Mouse (Mus musculus): Measurements from ENCODE around the gene Olfr731. TPM values are rescaled to one million over a fixed set of nuclear protein-coding genes. Genes with fewer than 3 reads are reported as not detected.

Olfr731 gene
- polyA plus RNA-seq (2014; fragmentation: Nextera tagmentation; extraction: Ambion mirVana), result not detected in 2 replicates

DNA sequence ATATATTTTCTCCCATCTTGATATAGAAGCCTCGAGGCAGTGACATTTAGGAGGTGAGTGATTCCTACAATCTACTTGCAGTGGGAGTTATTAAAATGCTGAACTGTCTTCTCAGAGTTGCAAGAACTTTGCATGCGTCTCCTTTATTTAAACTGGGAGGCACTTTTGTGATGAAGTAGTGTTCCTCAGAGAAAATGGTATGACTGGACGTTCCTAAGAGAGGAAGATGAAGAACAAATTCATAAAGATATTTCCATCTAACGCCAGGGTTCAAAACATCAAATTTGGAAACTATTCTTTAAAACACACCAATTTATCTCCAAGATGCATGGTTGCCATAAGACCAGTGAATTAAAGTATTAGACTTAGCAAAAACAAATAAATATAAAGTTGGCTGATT, at the start of gene Olfr731:
Gene Olfr731 (minus strand): TSS at position 101 of the 400 bp plus-strand sequence.
- Histone ChIP-seq H3K4me1 (ENCODE audit: control insufficient read depth, insufficient read depth, low read length) (no peaks in the 10 kb centered on the region), H3K4me3 (ENCODE audit: low read depth, low read length) (no peak within 1 kb of the TSS), H3K36me3 (ENCODE audit: control insufficient read depth, insufficient read depth, low read length) (no peaks in the 10 kb centered on the region), H3K27ac (ENCODE audit: low read depth, low read length) (no peak within 1 kb of the TSS), H3K9ac (ENCODE audit: low read length) (no peak within 1 kb of the TSS), H3K9me3 (replicated peaks; ENCODE audit: control insufficient read depth, low read length) (no peaks in the 10 kb centered on the region), H3K27me3 (replicated peaks; ENCODE audit: control insufficient read depth, insufficient read depth, low read length) (no peaks in the 10 kb centered on the region), H3K4me2 (ENCODE audit: low read length) (no peak within 1 kb of the TSS)
- ATAC-seq, result no peak
- WGBS, result 78% methylated on average over 4 of the region's 4 CpGs
- DNase-seq (ENCODE audit: low spot score), result no peak

DNA sequence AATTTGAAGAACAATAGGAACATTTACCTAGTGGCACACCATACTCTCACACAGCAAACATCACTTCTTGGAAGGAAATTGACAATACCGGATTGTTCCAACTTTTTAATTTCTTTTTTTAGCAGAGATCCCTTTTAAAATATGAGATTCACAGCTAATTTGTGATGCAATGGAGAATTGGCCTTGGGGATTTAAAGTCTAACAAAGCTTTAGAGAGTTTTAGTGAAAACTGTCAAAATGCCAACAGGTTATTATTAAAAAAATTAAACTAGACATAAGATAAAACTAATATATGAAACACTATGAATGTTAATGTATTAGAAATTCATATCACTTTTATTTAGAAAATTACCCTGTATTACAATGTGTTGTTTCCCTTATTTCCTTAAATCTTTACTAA, 42.4 kb upstream of the Olfr731 start, which contains the start of gene Olfr732:
Gene Olfr732 (minus strand): TSS at position 101 of the 400 bp plus-strand sequence.
- H3K4me2 ChIP-seq (ENCODE audit: low read length), result no peak within 1 kb of the TSS
- H3K4me1 ChIP-seq (ENCODE audit: control insufficient read depth, insufficient read depth, low read length), result no peaks in the 10 kb centered on the region
- no peak within 1 kb of the TSS for H3K4me3 ChIP-seq (ENCODE audit: low read depth, low read length)
- H3K27me3 ChIP-seq (replicated peaks; ENCODE audit: control insufficient read depth, insufficient read depth, low read length), result no peaks in the 10 kb centered on the region
- H3K9me3 ChIP-seq (replicated peaks; ENCODE audit: control insufficient read depth, low read length), result no peaks in the 10 kb centered on the region
- H3K27ac ChIP-seq (ENCODE audit: low read depth, low read length), result no peak within 1 kb of the TSS
- WGBS, result 96% methylated on average over 1 of the region's 1 CpGs
- no peaks in the 10 kb centered on the region for H3K36me3 ChIP-seq (ENCODE audit: control insufficient read depth, insufficient read depth, low read length)
- H3K9ac ChIP-seq (ENCODE audit: low read length), result no peak within 1 kb of the TSS
- ATAC-seq (no peak), DNase-seq (ENCODE audit: low spot score) (no peak)

- no peak for ATAC-seq
- H3K9me3 ChIP-seq (replicated peaks; ENCODE audit: control insufficient read depth, low read length), result no peaks in the 10 kb centered on the region
- H3K27ac ChIP-seq (ENCODE audit: low read depth, low read length), result no peak within 1 kb of the TSS
- no peaks in the 10 kb centered on the region for H3K36me3 ChIP-seq (ENCODE audit: control insufficient read depth, insufficient read depth, low read length)
- H3K4me2 ChIP-seq (ENCODE audit: low read length), result no peak within 1 kb of the TSS
- no peak for DNase-seq (ENCODE audit: low spot score)
- H3K27me3 ChIP-seq (replicated peaks; ENCODE audit: control insufficient read depth, insufficient read depth, low read length), result no peaks in the 10 kb centered on the region
- no peak within 1 kb of the TSS for H3K4me3 ChIP-seq (ENCODE audit: low read depth, low read length)
- no peaks in the 10 kb centered on the region for H3K4me1 ChIP-seq (ENCODE audit: control insufficient read depth, insufficient read depth, low read length)
- 44% methylated on average over 1 of the region's 1 CpGs for WGBS
- no peak within 1 kb of the TSS for H3K9ac ChIP-seq (ENCODE audit: low read length)
These were observed 53.6 kb downstream of the Olfr731 start, which contains the start of gene Olfr730 for GRCm38 (mm10) chr14:50188098-50188497. Gene Olfr730 (minus strand): TSS chr14:50188198.

Other genes with a start within 250 kb of the Olfr731 start
- gene Olfr725, start 201.5 kb downstream of the Olfr731 start, polyA plus RNA-seq (2014; fragmentation: Nextera tagmentation; extraction: Ambion mirVana), result not detected in 2 replicates
- gene Olfr726, start 150.9 kb downstream of the Olfr731 start, polyA plus RNA-seq (2014; fragmentation: Nextera tagmentation; extraction: Ambion mirVana), result not detected in 2 replicates
- gene Olfr727, start 118.7 kb downstream of the Olfr731 start, polyA plus RNA-seq (2014; fragmentation: Nextera tagmentation; extraction: Ambion mirVana), result not detected in 2 replicates
- not detected in 2 replicates for gene Olfr728, start 99.2 kb downstream of the Olfr731 start, polyA plus RNA-seq (2014; fragmentation: Nextera tagmentation; extraction: Ambion mirVana)
- not detected in 2 replicates for gene Olfr729, start 89.0 kb downstream of the Olfr731 start, polyA plus RNA-seq (2014; fragmentation: Nextera tagmentation; extraction: Ambion mirVana)
- gene Olfr730, start 53.7 kb downstream of the Olfr731 start, polyA plus RNA-seq (2014; fragmentation: Nextera tagmentation; extraction: Ambion mirVana), result not detected in 2 replicates
- gene Olfr732, start 42.3 kb upstream of the Olfr731 start, polyA plus RNA-seq (2014; fragmentation: Nextera tagmentation; extraction: Ambion mirVana), result not detected in 2 replicates
- gene Olfr733, start 59.7 kb upstream of the Olfr731 start, polyA plus RNA-seq (2014; fragmentation: Nextera tagmentation; extraction: Ambion mirVana), result not detected in 2 replicates
- not detected in 2 replicates for gene Olfr734, start 84.9 kb upstream of the Olfr731 start, polyA plus RNA-seq (2014; fragmentation: Nextera tagmentation; extraction: Ambion mirVana)
- gene Olfr735, start 107.0 kb upstream of the Olfr731 start, polyA plus RNA-seq (2014; fragmentation: Nextera tagmentation; extraction: Ambion mirVana), result not detected in 2 replicates
- gene Tlr11, start 116.0 kb upstream of the Olfr731 start, polyA plus RNA-seq (2014; fragmentation: Nextera tagmentation; extraction: Ambion mirVana), result not detected in 2 replicates
- not detected in 2 replicates for gene Olfr736, start 139.3 kb upstream of the Olfr731 start, polyA plus RNA-seq (2014; fragmentation: Nextera tagmentation; extraction: Ambion mirVana)
- not detected in 2 replicates for gene Olfr738, start 165.7 kb upstream of the Olfr731 start, polyA plus RNA-seq (2014; fragmentation: Nextera tagmentation; extraction: Ambion mirVana)
- not detected in 2 replicates for gene Olfr739, start 176.8 kb upstream of the Olfr731 start, polyA plus RNA-seq (2014; fragmentation: Nextera tagmentation; extraction: Ambion mirVana)
- not detected in 2 replicates for gene Olfr740, start 203.7 kb upstream of the Olfr731 start, polyA plus RNA-seq (2014; fragmentation: Nextera tagmentation; extraction: Ambion mirVana)
- not detected in 2 replicates for gene Olfr741, start 230.9 kb upstream of the Olfr731 start, polyA plus RNA-seq (2014; fragmentation: Nextera tagmentation; extraction: Ambion mirVana)

Data from forebrain, embryonic 14.5 days (tissue).